Mouse (Mus musculus): ENCODE measurements around the gene Inka2. TPM values are rescaled to one million over a fixed set of nuclear protein-coding genes. Genes with fewer than 3 reads are reported as not detected.

Inka2 gene
- polyA plus RNA-seq, 1 experiment, result not detected

- Histone ChIP-seq H3K4me3 (ENCODE audit: insufficient read depth, low read depth, low read length) (no peak overlapping the region), H3K27ac (ENCODE audit: insufficient read depth, low read depth, low read length) (no peak overlapping the region), H3K4me1 (ENCODE audit: control insufficient read depth, insufficient read depth, low read length) (no peaks in the 10 kb centered on the region)
- TF ChIP-seq CTCF (IDR thresholded peaks at IDR 0.05; ENCODE audit: insufficient read depth, low read depth, low read length) (no peak), POLR2A (IDR thresholded peaks at IDR 0.05; ENCODE audit: insufficient read depth, low read depth, low read length) (no peak)
Observed at GRCm38 (mm10) chr3:105735285-105735684, 30.9 kb downstream of the Inka2 start.

GRCm38 (mm10) chr3:105736148-105736547 lies 31.7 kb downstream of the Inka2 start:
- Histone ChIP-seq H3K4me3 (ENCODE audit: insufficient read depth, low read depth, low read length) (no peak overlapping the region), H3K4me1 (ENCODE audit: control insufficient read depth, insufficient read depth, low read length) (no peaks in the 10 kb centered on the region), H3K27ac (ENCODE audit: insufficient read depth, low read depth, low read length) (no peak overlapping the region)
- 82% methylated on average over 1 of the region's 1 CpGs for WGBS
- no peak for TF ChIP-seq POLR2A (IDR thresholded peaks at IDR 0.05; ENCODE audit: insufficient read depth, low read depth, low read length)
- TF ChIP-seq CTCF (IDR thresholded peaks at IDR 0.05; ENCODE audit: insufficient read depth, low read depth, low read length), result no peak

- TF ChIP-seq CTCF (IDR thresholded peaks at IDR 0.05; ENCODE audit: insufficient read depth, low read depth, low read length), result no peak
- no peak for TF ChIP-seq POLR2A (IDR thresholded peaks at IDR 0.05; ENCODE audit: insufficient read depth, low read depth, low read length)
- no peaks in the 10 kb centered on the region for H3K4me1 ChIP-seq (ENCODE audit: control insufficient read depth, insufficient read depth, low read length)
- 85% methylated on average over 7 of the region's 7 CpGs for WGBS
- no peak overlapping the region for H3K27ac ChIP-seq (ENCODE audit: insufficient read depth, low read depth, low read length)
- H3K4me3 ChIP-seq (ENCODE audit: insufficient read depth, low read depth, low read length), result no peak overlapping the region
Observed at GRCm38 (mm10) chr3:105737070-105737469, 32.7 kb downstream of the Inka2 start.

GRCm38 (mm10) chr3:105737666-105738065 lies 33.3 kb downstream of the Inka2 start:
- peaks cover 2% of the 10 kb centered on the region for H3K4me1 ChIP-seq (ENCODE audit: control insufficient read depth, insufficient read depth, low read length)
- no peak overlapping the region for H3K27ac ChIP-seq (ENCODE audit: insufficient read depth, low read depth, low read length)
- TF ChIP-seq CTCF (IDR thresholded peaks at IDR 0.05; ENCODE audit: insufficient read depth, low read depth, low read length) (no peak), POLR2A (IDR thresholded peaks at IDR 0.05; ENCODE audit: insufficient read depth, low read depth, low read length) (no peak)
- 78% methylated on average over 3 of the region's 3 CpGs for WGBS
- H3K4me3 ChIP-seq (ENCODE audit: insufficient read depth, low read depth, low read length), result no peak overlapping the region

GRCm38 (mm10) chr3:105746542-105746941 lies 42.1 kb downstream of the Inka2 start:
- peaks cover 2% of the 10 kb centered on the region for H3K4me1 ChIP-seq (ENCODE audit: control insufficient read depth, insufficient read depth, low read length)
- TF ChIP-seq CTCF (IDR thresholded peaks at IDR 0.05; ENCODE audit: insufficient read depth, low read depth, low read length) (no peak), POLR2A (IDR thresholded peaks at IDR 0.05; ENCODE audit: insufficient read depth, low read depth, low read length) (no peak)
- no peak overlapping the region for H3K4me3 ChIP-seq (ENCODE audit: insufficient read depth, low read depth, low read length)
- 90% methylated on average over 2 of the region's 2 CpGs for WGBS
- H3K27ac ChIP-seq (ENCODE audit: insufficient read depth, low read depth, low read length), result no peak overlapping the region

GRCm38 (mm10) chr3:105750810-105751209 lies 46.4 kb downstream of the Inka2 start:
- Histone ChIP-seq H3K4me1 (ENCODE audit: control insufficient read depth, insufficient read depth, low read length) (no peaks in the 10 kb centered on the region), H3K4me3 (ENCODE audit: insufficient read depth, low read depth, low read length) (no peak overlapping the region), H3K27ac (ENCODE audit: insufficient read depth, low read depth, low read length) (no peak overlapping the region)
- TF ChIP-seq CTCF (IDR thresholded peaks at IDR 0.05; ENCODE audit: insufficient read depth, low read depth, low read length) (no peak), POLR2A (IDR thresholded peaks at IDR 0.05; ENCODE audit: insufficient read depth, low read depth, low read length) (no peak)
- WGBS, result 89% methylated on average over 2 of the region's 2 CpGs

- TF ChIP-seq POLR2A (IDR thresholded peaks at IDR 0.05; ENCODE audit: insufficient read depth, low read depth, low read length), result no peak
- TF ChIP-seq CTCF (IDR thresholded peaks at IDR 0.05; ENCODE audit: insufficient read depth, low read depth, low read length), result no peak
- H3K4me1 ChIP-seq (ENCODE audit: control insufficient read depth, insufficient read depth, low read length), result no peaks in the 10 kb centered on the region
- 70% methylated on average over 3 of the region's 3 CpGs for WGBS
- no peak overlapping the region for H3K27ac ChIP-seq (ENCODE audit: insufficient read depth, low read depth, low read length)
- H3K4me3 ChIP-seq (ENCODE audit: insufficient read depth, low read depth, low read length), result no peak overlapping the region
Observed at GRCm38 (mm10) chr3:105754184-105754583, 49.8 kb downstream of the Inka2 start.

- WGBS, result 95% methylated on average over 9 of the region's 9 CpGs
- Histone ChIP-seq H3K4me3 (ENCODE audit: insufficient read depth, low read depth, low read length) (no peak overlapping the region), H3K27ac (ENCODE audit: insufficient read depth, low read depth, low read length) (no peak overlapping the region), H3K4me1 (ENCODE audit: control insufficient read depth, insufficient read depth, low read length) (no peaks in the 10 kb centered on the region)
- TF ChIP-seq CTCF (IDR thresholded peaks at IDR 0.05; ENCODE audit: insufficient read depth, low read depth, low read length), result no peak
- TF ChIP-seq POLR2A (IDR thresholded peaks at IDR 0.05; ENCODE audit: insufficient read depth, low read depth, low read length), result no peak
Observed at GRCm38 (mm10) chr3:105755123-105755522, 50.7 kb downstream of the Inka2 start.

- H3K4me3 ChIP-seq (ENCODE audit: insufficient read depth, low read depth, low read length), result no peak overlapping the region
- WGBS, result 41% methylated on average over 2 of the region's 2 CpGs
- no peak overlapping the region for H3K27ac ChIP-seq (ENCODE audit: insufficient read depth, low read depth, low read length)
- H3K4me1 ChIP-seq (ENCODE audit: control insufficient read depth, insufficient read depth, low read length), result no peaks in the 10 kb centered on the region
- TF ChIP-seq POLR2A (IDR thresholded peaks at IDR 0.05; ENCODE audit: insufficient read depth, low read depth, low read length) (no peak), CTCF (IDR thresholded peaks at IDR 0.05; ENCODE audit: insufficient read depth, low read depth, low read length) (no peak)
Observed at GRCm38 (mm10) chr3:105756505-105756904, 52.1 kb downstream of the Inka2 start.
